Comparison of ENCODE assay signal across 37 mouse cellular contexts in genomic region chr5:3600790-3601189, GRCm38 (mm10). TPM values are rescaled to one million over a fixed set of nuclear protein-coding genes. Genes with fewer than 3 reads are reported as not detected.
"Had no signal": no experiment of that assay in that cellular context is flagged by ENCODE, and none has a peak within 500 bp of the region (broad histone marks: within the 10 kb centered on the region; RNA-seq: fewer than 3 reads in every experiment).

No protein-coding gene starts in this region.

- H3K27me3 ChIP-seq: heart, embryonic 12.5 days; hindbrain, embryonic 12.5 days; intestine, embryonic 15.5 days; limb, embryonic 13.5 days; limb, embryonic 15.5 days; liver, embryonic 13.5 days had no signal

- H3K9ac ChIP-seq: heart, embryonic 12.5 days; hindbrain, embryonic 12.5 days; hindbrain, embryonic 14.5 days; intestine, embryonic 15.5 days; limb, embryonic 13.5 days; limb, embryonic 15.5 days; liver, embryonic 13.5 days had no signal

- H3K4me3 ChIP-seq: gastrocnemius, adult 2 months; heart, embryonic 10.5 days; heart, embryonic 12.5 days; hindbrain, embryonic 10.5 days; hindbrain, embryonic 12.5 days; intestine, embryonic 15.5 days; layer of hippocampus, adult 2 months; limb, embryonic 13.5 days; limb, embryonic 15.5 days; liver, embryonic 13.5 days had no signal

- H3K27ac ChIP-seq: gastrocnemius, adult 2 months; heart, embryonic 10.5 days; hindbrain, embryonic 10.5 days; hindbrain, embryonic 12.5 days; hindbrain, embryonic 14.5 days; intestine, embryonic 15.5 days; layer of hippocampus, adult 2 months; limb, embryonic 13.5 days; limb, embryonic 15.5 days; liver, embryonic 13.5 days had no signal

- DNase-seq: gastrocnemius, adult 2 months; gastrocnemius, postnatal 10 days; gastrocnemius, postnatal 25 days; heart, adult 18-20 months; heart, postnatal 10 days; heart, postnatal 4 days; kidney, adult 18-20 months; kidney, postnatal 10 days; kidney, postnatal 4 days; layer of hippocampus, postnatal 36 days; left cerebral cortex, postnatal 4 days; liver, embryonic 13.5 days had no signal

- H3K4me2 ChIP-seq: heart, embryonic 12.5 days; hindbrain, embryonic 12.5 days; hindbrain, embryonic 14.5 days; intestine, embryonic 15.5 days; limb, embryonic 13.5 days; limb, embryonic 15.5 days; liver, embryonic 13.5 days had no signal

- ATAC-seq: hindbrain, embryonic 16.5 days; inflammation-experienced regulatory T-cells, adult 6 months; intestine, embryonic 15.5 days; intestine, postnatal 0 days had no signal

- H3K9me3 ChIP-seq: heart, embryonic 10.5 days; heart, embryonic 12.5 days; hindbrain, embryonic 10.5 days; hindbrain, embryonic 12.5 days; intestine, embryonic 15.5 days; limb, embryonic 13.5 days; limb, embryonic 15.5 days; liver, embryonic 13.5 days had no signal

RNA-seq across cellular contexts. Expression of gene Tmbim7, which starts 50.2 kb away (rescaled TPM):
- total RNA-seq: gastrocnemius, adult 2 months; gastrocnemius, postnatal 10 days; gastrocnemius, postnatal 25 days; gastrocnemius, postnatal 4 days; heart, adult 18-20 months; heart, adult 8-10 months; heart, postnatal 10 days; heart, postnatal 25 days; heart, postnatal 4 days; layer of hippocampus, adult 2 months; layer of hippocampus, postnatal 14 days; layer of hippocampus, postnatal 36 days; left cerebral cortex, adult 18-20 months; left cerebral cortex, adult 8-10 months; left cerebral cortex, postnatal 10 days; left cerebral cortex, postnatal 25 days; left cerebral cortex, postnatal 4 days had no signal
- polyA plus RNA-seq: heart, embryonic 10.5 days; heart, embryonic 12.5 days; heart, embryonic 14.5 days; heart, embryonic 16.5 days; hindbrain, embryonic 10.5 days; hindbrain, embryonic 12.5 days; hindbrain, embryonic 14.5 days; hindbrain, embryonic 16.5 days; inflammation-experienced regulatory T-cells, adult 6 months; intestine, embryonic 15.5 days; intestine, postnatal 0 days; kidney, embryonic 14.5 days; kidney, embryonic 16.5 days; limb, embryonic 11.5 days; limb, embryonic 13.5 days; limb, embryonic 15.5 days; liver, embryonic 13.5 days had no signal
